Comparison of ENCODE assay signal across 9 mouse cellular contexts in the genomic region with DNA sequence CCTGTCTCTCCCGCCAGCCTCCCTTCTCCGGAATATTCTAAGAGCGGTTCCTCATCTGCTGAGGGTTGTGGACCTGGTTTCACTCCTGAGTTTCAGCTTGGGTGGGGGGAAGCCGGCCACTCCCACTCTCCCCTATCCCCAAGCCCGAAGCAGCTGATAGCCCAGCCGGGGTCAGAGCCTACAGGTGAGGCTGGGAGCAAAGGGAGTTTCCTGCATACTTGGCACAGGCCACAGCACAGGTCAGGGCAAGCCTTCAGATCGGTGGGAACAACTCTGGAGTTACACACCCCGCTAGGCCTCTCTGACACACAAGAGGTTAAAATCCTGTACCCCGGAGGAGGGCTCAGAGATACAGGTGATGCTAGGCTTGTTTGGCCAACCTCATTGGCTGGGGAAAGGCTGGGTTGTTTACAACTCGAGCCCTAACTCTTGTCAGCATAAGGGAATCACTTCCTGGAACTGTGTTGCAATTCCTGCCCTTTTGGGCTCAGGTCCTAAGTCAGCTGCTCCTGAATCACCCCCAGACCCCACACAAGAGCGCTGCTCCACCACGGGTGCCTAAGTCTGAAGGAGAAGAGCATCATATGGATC. TPM values are rescaled to one million over a fixed set of nuclear protein-coding genes. Genes with fewer than 3 reads are reported as not detected.
DNase-seq lines count a peak whose midpoint lies in the region; ATAC-seq lines count a peak whose summit lies in the region.
"Had no signal": no experiment of that assay in that cellular context is flagged by ENCODE, and none has a peak within 500 bp of the region (broad histone marks: within the 10 kb centered on the region; RNA-seq: fewer than 3 reads in every experiment).

No protein-coding gene starts in this region.

- peak overlapping the region; percentile 96 for H3K27ac ChIP-seq in forebrain, embryonic 10.5 days
- peak overlapping the region; percentile 96; the same call in 1 of the 2 replicates for H3K27ac ChIP-seq in limb, embryonic 10.5 days
- H3K27ac ChIP-seq in midbrain, embryonic 15.5 days: peak overlapping the region; percentile 83; the same call in 1 of the 2 replicates

- H3K9ac ChIP-seq in midbrain, embryonic 15.5 days: 0 out of 2 replicates have a peak overlapping the region, but pooled peaks have one; percentile 47

- DNase-seq in gastrocnemius, adult 18-20 months (ENCODE audit: low spot score): peak; percentile 36
- DNase-seq in gastrocnemius, postnatal 25 days: no peak
- DNase-seq in forebrain, embryonic 10.5 days (ENCODE audit: extremely low spot score, low spot score): no peak
- DNase-seq in limb, embryonic 10.5 days (ENCODE audit: low spot score): no peak
- no peak for DNase-seq in spleen, adult 12 weeks (ENCODE audit: low spot score)
- no peak for DNase-seq in layer of hippocampus, postnatal 10 days (ENCODE audit: low spot score in 2 of 2)
- DNase-seq in adrenal gland, postnatal 10 days: no peak
- DNase-seq: cerebellum, postnatal 36 days had no signal

- H3K4me1 ChIP-seq in forebrain, embryonic 10.5 days: peaks cover 57% of the 10 kb centered on the region
- peaks cover 55% of the 10 kb centered on the region for H3K4me1 ChIP-seq in limb, embryonic 10.5 days
- H3K4me1 ChIP-seq in midbrain, embryonic 15.5 days: peaks cover 33% of the 10 kb centered on the region

- H3K4me2 ChIP-seq in midbrain, embryonic 15.5 days: peak overlapping the region; percentile 70

- peak overlapping the region; percentile 75 for H3K4me3 ChIP-seq in forebrain, embryonic 10.5 days
- H3K4me3 ChIP-seq in limb, embryonic 10.5 days: peak overlapping the region; percentile 84
- peak overlapping the region; percentile 51 for H3K4me3 ChIP-seq in midbrain, embryonic 15.5 days

- no peaks in the 10 kb centered on the region for H3K9me3 ChIP-seq in forebrain, embryonic 10.5 days
- H3K9me3 ChIP-seq in limb, embryonic 10.5 days (replicated peaks): no peaks in the 10 kb centered on the region
- H3K9me3 ChIP-seq in midbrain, embryonic 15.5 days: no peaks in the 10 kb centered on the region

- no peak for ATAC-seq in midbrain, embryonic 15.5 days (replicated peaks)

- peaks cover 28% of the 10 kb centered on the region for H3K27me3 ChIP-seq in forebrain, embryonic 10.5 days (ENCODE audit: poor library complexity, severe bottlenecking)
- no peaks in the 10 kb centered on the region for H3K27me3 ChIP-seq in limb, embryonic 10.5 days (ENCODE audit: low read depth, poor library complexity, severe bottlenecking)
- no peaks in the 10 kb centered on the region for H3K27me3 ChIP-seq in midbrain, embryonic 15.5 days (replicated peaks)

- WGBS in forebrain, embryonic 10.5 days: 68% methylated on average over 12 of the region's 12 CpGs
- WGBS in limb, embryonic 10.5 days: 66% methylated on average over 12 of the region's 12 CpGs
- 70% methylated on average over 12 of the region's 12 CpGs for WGBS in midbrain, embryonic 15.5 days

- H3K36me3 ChIP-seq in forebrain, embryonic 10.5 days (replicated peaks): peaks cover 56% of the 10 kb centered on the region
- peaks cover 63% of the 10 kb centered on the region for H3K36me3 ChIP-seq in limb, embryonic 10.5 days
- H3K36me3 ChIP-seq in midbrain, embryonic 15.5 days (replicated peaks): 0 out of 2 replicates have a peak, but pooled peaks cover 9% of the 10 kb centered on the region

RNA-seq across cellular contexts. Expression of a gene that starts 2.6 kb away (rescaled TPM):
- total RNA-seq in gastrocnemius, adult 18-20 months (2021): 10 to 100 TPM in 1 of 2 experiments, 1 to 10 TPM in 1; 7.3 to 10.6 TPM
- 10 to 100 TPM; 15.8 to 17.1 TPM for total RNA-seq in gastrocnemius, postnatal 25 days (2021)
- polyA plus RNA-seq in forebrain, embryonic 10.5 days (2016; fragmentation: Nextera tagmentation; extraction: Ambion mirVana): 52.4 and 54.6 TPM in 2 replicates
- polyA plus RNA-seq in limb, embryonic 10.5 days (2016; fragmentation: Nextera tagmentation; extraction: Ambion mirVana): 68.3 and 84.7 TPM in 2 replicates
- 45.4 and 51.0 TPM in 2 replicates for polyA plus RNA-seq in midbrain, embryonic 15.5 days (2015; fragmentation: Nextera tagmentation; extraction: Ambion mirVana)
- total RNA-seq in layer of hippocampus, postnatal 10 days (2021): 10 to 100 TPM; 39.1 to 41.0 TPM
- total RNA-seq in adrenal gland, postnatal 10 days (2021): 100 to 1,000 TPM; 127 to 128 TPM

RNA-seq across cellular contexts. Expression of a gene that starts 7.3 kb away (rescaled TPM):
- 100 to 1,000 TPM in 1 of 2 experiments, 10 to 100 TPM in 1; 100.0 to 110 TPM for total RNA-seq in gastrocnemius, adult 18-20 months (2021)
- total RNA-seq in gastrocnemius, postnatal 25 days (2021): 10 to 100 TPM; 94.2 to 95.6 TPM
- 200 and 201 TPM in 2 replicates for polyA plus RNA-seq in forebrain, embryonic 10.5 days (2016; fragmentation: Nextera tagmentation; extraction: Ambion mirVana)
- polyA plus RNA-seq in limb, embryonic 10.5 days (2016; fragmentation: Nextera tagmentation; extraction: Ambion mirVana): 198 and 219 TPM in 2 replicates
- 234 and 252 TPM in 2 replicates for polyA plus RNA-seq in midbrain, embryonic 15.5 days (2015; fragmentation: Nextera tagmentation; extraction: Ambion mirVana)
- 100 to 1,000 TPM; 109 to 138 TPM for total RNA-seq in layer of hippocampus, postnatal 10 days (2021)
- total RNA-seq in adrenal gland, postnatal 10 days (2021): 100 to 1,000 TPM; 204 to 212 TPM

RNA-seq across cellular contexts. Expression of a gene that starts 16.5 kb away (rescaled TPM):
- total RNA-seq in gastrocnemius, adult 18-20 months (2021): under 1 TPM; 0.52 to 0.73 TPM
- 1 to 10 TPM; 1.9 to 2.1 TPM for total RNA-seq in gastrocnemius, postnatal 25 days (2021)
- polyA plus RNA-seq in forebrain, embryonic 10.5 days (2016; fragmentation: Nextera tagmentation; extraction: Ambion mirVana): 4.1 and 4.3 TPM in 2 replicates
- 2.3 and 3.1 TPM in 2 replicates for polyA plus RNA-seq in limb, embryonic 10.5 days (2016; fragmentation: Nextera tagmentation; extraction: Ambion mirVana)
- polyA plus RNA-seq in midbrain, embryonic 15.5 days (2015; fragmentation: Nextera tagmentation; extraction: Ambion mirVana): 4.7 and 4.9 TPM in 2 replicates
- 1 to 10 TPM; 2.5 to 2.7 TPM for total RNA-seq in layer of hippocampus, postnatal 10 days (2021)
- total RNA-seq in adrenal gland, postnatal 10 days (2021): 1 to 10 TPM; 6.2 to 7.9 TPM

RNA-seq across cellular contexts. Expression of a gene that starts 29.9 kb away (rescaled TPM):
- total RNA-seq in gastrocnemius, adult 18-20 months (2021): 10 to 100 TPM; 28.5 to 31.2 TPM
- 10 to 100 TPM; 26.8 to 38.9 TPM for total RNA-seq in gastrocnemius, postnatal 25 days (2021)
- 23.8 and 24.4 TPM in 2 replicates for polyA plus RNA-seq in forebrain, embryonic 10.5 days (2016; fragmentation: Nextera tagmentation; extraction: Ambion mirVana)
- 23.9 and 24.4 TPM in 2 replicates for polyA plus RNA-seq in limb, embryonic 10.5 days (2016; fragmentation: Nextera tagmentation; extraction: Ambion mirVana)
- 28.9 and 31.4 TPM in 2 replicates for polyA plus RNA-seq in midbrain, embryonic 15.5 days (2015; fragmentation: Nextera tagmentation; extraction: Ambion mirVana)
- 10 to 100 TPM; 40.3 to 42.2 TPM for total RNA-seq in layer of hippocampus, postnatal 10 days (2021)
- 10 to 100 TPM; 71.9 to 89.4 TPM for total RNA-seq in adrenal gland, postnatal 10 days (2021)

RNA-seq across cellular contexts. Expression of a gene that starts 41.9 kb away (rescaled TPM):
- total RNA-seq in gastrocnemius, adult 18-20 months (2021): not detected
- total RNA-seq in gastrocnemius, postnatal 25 days (2021): not detected
- 12.5 TPM in 2 replicates for polyA plus RNA-seq in forebrain, embryonic 10.5 days (2016; fragmentation: Nextera tagmentation; extraction: Ambion mirVana)
- polyA plus RNA-seq in limb, embryonic 10.5 days (2016; fragmentation: Nextera tagmentation; extraction: Ambion mirVana): 3.6 and 5.3 TPM in 2 replicates
- 45.2 and 47.1 TPM in 2 replicates for polyA plus RNA-seq in midbrain, embryonic 15.5 days (2015; fragmentation: Nextera tagmentation; extraction: Ambion mirVana)
- 10 to 100 TPM; 26.9 to 31.5 TPM for total RNA-seq in layer of hippocampus, postnatal 10 days (2021)
- total RNA-seq in adrenal gland, postnatal 10 days (2021): under 1 TPM; 0.39 to 0.87 TPM
